8 mouse cellular contexts compared by ENCODE assay signal in the genomic region with DNA sequence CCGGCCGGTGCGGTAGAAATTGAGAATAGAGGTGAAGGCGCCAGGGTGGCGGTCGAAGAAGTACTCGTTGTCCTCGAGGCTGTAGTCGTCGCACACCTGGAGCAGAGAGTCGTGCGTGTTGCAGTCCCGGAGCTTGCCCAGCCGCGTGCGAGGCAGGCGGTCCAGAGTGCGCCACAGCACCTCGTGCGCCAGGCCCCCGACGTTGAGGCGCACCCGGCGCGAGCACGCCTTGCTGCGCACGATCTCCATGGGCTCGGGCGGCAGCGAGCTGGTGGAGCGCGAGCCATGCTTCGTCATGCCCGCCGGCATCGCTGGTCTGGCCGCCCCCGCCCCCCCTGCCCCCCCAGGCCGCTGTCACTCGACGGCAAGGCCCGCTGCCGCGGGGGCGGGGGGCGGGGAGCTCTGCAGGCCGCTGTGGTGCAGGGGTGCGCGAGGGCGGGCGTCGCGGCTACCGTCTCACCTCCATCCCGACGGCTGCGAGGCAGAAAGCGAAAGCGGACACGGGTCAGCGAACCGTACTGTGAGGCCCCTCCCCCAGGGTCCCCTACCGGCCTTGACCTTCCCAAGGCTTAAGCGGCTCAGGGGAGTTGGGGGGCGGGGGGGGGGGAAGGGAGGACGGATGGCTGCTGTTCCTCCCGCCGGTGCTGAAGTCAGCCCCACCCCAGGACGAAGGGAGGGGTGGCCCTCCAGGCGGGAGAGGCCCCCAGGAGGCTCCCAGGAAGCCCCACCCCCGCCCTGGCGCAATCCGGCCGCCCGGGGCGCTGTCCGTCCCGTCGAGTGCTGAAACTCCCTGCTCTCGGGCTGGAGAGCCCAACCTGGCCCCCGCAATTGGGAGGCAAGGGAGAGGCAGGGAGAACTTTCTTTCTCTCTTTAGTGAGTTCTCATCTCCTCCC. TPM values are rescaled to one million over a fixed set of nuclear protein-coding genes. Genes with fewer than 3 reads are reported as not detected.
A peak's percentile ranks its signal among the peaks of the same experiment; 100 is the strongest.
DNase-seq lines count a peak whose midpoint lies in the region; ATAC-seq and TF ChIP-seq lines count a peak whose summit lies in the region.

No protein-coding gene starts in this region.

- DNase-seq in CD4-positive helper T cell, adult 2 months (ENCODE audit: low read depth, low spot score) = peak; percentile 45
- DNase-seq in adrenal gland, adult 2 months = peak; percentile 93
- DNase-seq in forebrain, embryonic 11.5 days (ENCODE audit: low spot score) = peak; percentile 86
- peak; percentile 67 for DNase-seq in heart, postnatal 25 days (ENCODE audit: low spot score)
- DNase-seq in limb, embryonic 10.5 days (ENCODE audit: low spot score) = peak; percentile 88
- DNase-seq in midbrain, embryonic 11.5 days (ENCODE audit: low spot score, missing footprints) = peak; percentile 97
- peak in 1 of 2 experiments; percentile 59 for DNase-seq in spleen, adult 2 months (ENCODE audit: low read depth in 1 of 2, low spot score in 2 of 2)
- DNase-seq in MN1 (ENCODE audit: low spot score) = no peak

- no peak overlapping the region for H3K27ac ChIP-seq in forebrain, embryonic 11.5 days (ENCODE audit: low read depth, low read length)
- H3K27ac ChIP-seq in limb, embryonic 10.5 days = no peak overlapping the region
- no peak overlapping the region for H3K27ac ChIP-seq in midbrain, embryonic 11.5 days (ENCODE audit: low read depth, low read length)
- no peak overlapping the region for H3K27ac ChIP-seq in spleen, adult 2 months (ENCODE audit: insufficient read depth, low read length)

- TF ChIP-seq CTCF in spleen, adult 2 months (IDR thresholded peaks at IDR 0.05; ENCODE audit: extremely low read depth, insufficient read depth, insufficient read length, insufficient replicate concordance) = no peak

- intact Hi-C loops in heart, postnatal 25 days (cut with DNase I) = loop anchor here (1.0 to 2.0 kb wide), 2 partner anchors 14 to 76 kb away; no protein-coding TSS in a partner anchor

- peak; percentile 42; the same call in 1 of the 2 replicates for ATAC-seq in forebrain, embryonic 11.5 days (replicated peaks; ENCODE audit: low FRiP score)
- peak; percentile 56 for ATAC-seq in midbrain, embryonic 11.5 days (ENCODE audit: low FRiP score)

- peak overlapping the region; percentile 71 for H3K4me2 ChIP-seq in forebrain, embryonic 11.5 days (ENCODE audit: low read depth, low read length, severe bottlenecking)
- peak overlapping the region; percentile 81 for H3K4me2 ChIP-seq in midbrain, embryonic 11.5 days

- WGBS in forebrain, embryonic 11.5 days = 15% methylated on average over 78 of the region's 83 CpGs
- 14% methylated on average over 78 of the region's 83 CpGs for WGBS in limb, embryonic 10.5 days
- WGBS in midbrain, embryonic 11.5 days = 15% methylated on average over 76 of the region's 83 CpGs
- 16% methylated on average over 74 of the region's 83 CpGs for WGBS in spleen, adult 2 months

- H3K4me3 ChIP-seq in forebrain, embryonic 11.5 days (ENCODE audit: low read depth, low read length) = peak overlapping the region; percentile 56
- peak overlapping the region; percentile 54 for H3K4me3 ChIP-seq in limb, embryonic 10.5 days
- peak overlapping the region; percentile 60 for H3K4me3 ChIP-seq in midbrain, embryonic 11.5 days (ENCODE audit: low read depth, low read length)
- H3K4me3 ChIP-seq in spleen, adult 2 months (ENCODE audit: extremely low read depth, insufficient read depth, insufficient read length) = peak overlapping the region; percentile 36; the same call in 1 of the 2 replicates

- H3K9ac ChIP-seq in forebrain, embryonic 11.5 days (ENCODE audit: low read length) = no peak overlapping the region; the same call in 1 of the 2 replicates
- peak overlapping the region; percentile 63; the same call in 1 of the 2 replicates for H3K9ac ChIP-seq in midbrain, embryonic 11.5 days (ENCODE audit: low read length)

- H3K4me1 ChIP-seq in forebrain, embryonic 11.5 days (replicated peaks; ENCODE audit: control insufficient read depth, insufficient read depth, low read length) = peaks cover 15% of the 10 kb centered on the region; the same call in 1 of the 2 replicates
- peaks cover 31% of the 10 kb centered on the region for H3K4me1 ChIP-seq in limb, embryonic 10.5 days
- H3K4me1 ChIP-seq in midbrain, embryonic 11.5 days (ENCODE audit: control insufficient read depth, insufficient read depth, low read length) = peaks cover 7% of the 10 kb centered on the region
- H3K4me1 ChIP-seq in spleen, adult 2 months (ENCODE audit: control insufficient read depth, insufficient read depth, insufficient read length) = peaks cover 12% of the 10 kb centered on the region

- no peak for TF ChIP-seq POLR2A in spleen, adult 2 months (IDR thresholded peaks at IDR 0.05; ENCODE audit: low read depth, low read length)

- no peaks in the 10 kb centered on the region for H3K9me3 ChIP-seq in forebrain, embryonic 11.5 days (ENCODE audit: control insufficient read depth, low read length)
- H3K9me3 ChIP-seq in limb, embryonic 10.5 days (replicated peaks) = no peaks in the 10 kb centered on the region
- H3K9me3 ChIP-seq in midbrain, embryonic 11.5 days (ENCODE audit: control insufficient read depth, low read length) = no peaks in the 10 kb centered on the region

- H3K36me3 ChIP-seq in forebrain, embryonic 11.5 days (ENCODE audit: control insufficient read depth, insufficient read depth, low read length) = no peaks in the 10 kb centered on the region
- no peaks in the 10 kb centered on the region for H3K36me3 ChIP-seq in limb, embryonic 10.5 days
- no peaks in the 10 kb centered on the region for H3K36me3 ChIP-seq in midbrain, embryonic 11.5 days (ENCODE audit: control insufficient read depth, insufficient read depth, low read length)
- no peaks in the 10 kb centered on the region for H3K36me3 ChIP-seq in spleen, adult 2 months (ENCODE audit: control insufficient read depth, insufficient read depth, low read length)

- peaks cover 34% of the 10 kb centered on the region for H3K27me3 ChIP-seq in forebrain, embryonic 11.5 days (ENCODE audit: control insufficient read depth, insufficient read depth, low read length)
- H3K27me3 ChIP-seq in limb, embryonic 10.5 days (ENCODE audit: low read depth, poor library complexity, severe bottlenecking) = peaks cover 75% of the 10 kb centered on the region
- peaks cover 33% of the 10 kb centered on the region for H3K27me3 ChIP-seq in midbrain, embryonic 11.5 days (ENCODE audit: control insufficient read depth, insufficient read depth, low read length)
- peaks cover 7% of the 10 kb centered on the region; the same call in 1 of the 2 replicates for H3K27me3 ChIP-seq in spleen, adult 2 months (ENCODE audit: control insufficient read depth, insufficient read depth, low read length)

RNA-seq across cellular contexts. Expression of a gene that starts 1.4 kb away (rescaled TPM):
- 10 to 100 TPM; 14.8 to 21.7 TPM for total RNA-seq in adrenal gland, adult 2 months (2021)
- 7.7 and 9.4 TPM in 2 replicates for polyA plus RNA-seq in adrenal gland, adult 2 months (2012; rRNA removed)
- 0.73 and 0.85 TPM in 2 replicates for polyA plus RNA-seq in forebrain, embryonic 11.5 days (2014; fragmentation: Nextera tagmentation; extraction: Ambion mirVana)
- 10 to 100 TPM; 40.9 to 47.9 TPM for total RNA-seq in heart, postnatal 25 days (2021)
- 0.10 and 0.14 TPM in 2 replicates for polyA plus RNA-seq in limb, embryonic 10.5 days (2016; fragmentation: Nextera tagmentation; extraction: Ambion mirVana)
- polyA plus RNA-seq in midbrain, embryonic 11.5 days (2014; fragmentation: Nextera tagmentation; extraction: Ambion mirVana) = 0.75 and 0.96 TPM in 2 replicates
- 1.3 and 1.7 TPM in 2 replicates for polyA plus RNA-seq in spleen, adult 2 months (2012; rRNA removed)

RNA-seq across cellular contexts. Expression of a gene that starts 51.8 kb away (rescaled TPM):
- 10 to 100 TPM; 17.3 to 37.2 TPM for total RNA-seq in adrenal gland, adult 2 months (2021)
- 65.3 and 74.3 TPM in 2 replicates for polyA plus RNA-seq in adrenal gland, adult 2 months (2012; rRNA removed)
- polyA plus RNA-seq in forebrain, embryonic 11.5 days (2014; fragmentation: Nextera tagmentation; extraction: Ambion mirVana) = 8.1 and 9.2 TPM in 2 replicates
- 10 to 100 TPM; 18.8 to 24.6 TPM for total RNA-seq in heart, postnatal 25 days (2021)
- 15.6 and 17.6 TPM in 2 replicates for polyA plus RNA-seq in limb, embryonic 10.5 days (2016; fragmentation: Nextera tagmentation; extraction: Ambion mirVana)
- 9.4 and 11.2 TPM in 2 replicates for polyA plus RNA-seq in midbrain, embryonic 11.5 days (2014; fragmentation: Nextera tagmentation; extraction: Ambion mirVana)
- 6.4 and 12.9 TPM in 2 replicates for polyA plus RNA-seq in spleen, adult 2 months (2012; rRNA removed)
